Mouse (Mus musculus): Measurements from ENCODE around the gene Polr2f.
A peak's percentile ranks its signal among the peaks of the same experiment; 100 is the strongest.

Gene Polr2f

DNA sequence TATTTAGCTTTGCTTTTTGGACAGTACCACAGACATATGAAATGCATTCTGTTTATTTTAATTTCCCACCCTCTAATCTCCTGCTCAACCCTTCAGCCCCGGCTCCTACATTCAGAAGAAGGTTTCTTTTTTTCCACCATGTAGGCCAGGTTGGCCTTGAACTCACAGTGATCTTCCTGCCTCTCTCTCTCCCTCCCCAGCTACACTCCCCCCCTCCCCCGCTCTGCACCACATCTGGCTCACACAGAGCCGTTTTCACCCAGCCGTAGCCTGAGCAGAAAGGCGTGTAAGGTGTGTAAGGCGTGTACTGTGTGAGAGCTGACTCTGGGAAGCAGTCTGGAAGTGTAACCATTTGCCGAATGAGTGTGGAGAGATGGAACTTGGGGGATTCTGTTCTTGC lies 11.5 kb upstream of the Polr2f start:
- H3K27me3 ChIP-seq (ENCODE audit: control insufficient read depth, insufficient read depth, low read length, poor library complexity, severe bottlenecking) = no peaks in the 10 kb centered on the region
- peaks cover 19% of the 10 kb centered on the region for H3K36me3 ChIP-seq (ENCODE audit: control insufficient read depth, insufficient read depth, low read length, poor library complexity, severe bottlenecking)
- DNase-seq (ENCODE audit: low read depth, low spot score) = no peak

DNA sequence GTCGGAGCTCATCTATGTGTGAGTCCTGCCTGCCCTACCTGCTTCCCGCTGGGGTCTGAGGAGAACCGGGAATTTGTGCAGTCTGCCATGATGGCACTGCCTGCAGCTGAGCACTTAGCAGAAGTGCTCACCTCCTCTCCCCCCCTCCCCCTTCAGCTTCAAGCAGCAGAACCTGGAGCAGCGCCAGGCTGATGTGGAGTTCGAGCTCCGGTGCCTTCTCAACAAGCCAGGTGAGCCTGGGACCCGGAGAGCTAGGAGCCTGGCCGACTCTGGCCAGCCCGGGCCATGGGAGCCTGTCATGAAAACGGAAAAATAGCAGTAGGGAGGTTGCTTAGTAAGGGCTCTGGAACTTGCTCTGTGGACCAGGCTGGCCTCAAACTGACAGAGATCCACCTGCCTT lies 10.0 kb upstream of the Polr2f start:
- no peak for DNase-seq (ENCODE audit: low read depth, low spot score)
- no peaks in the 10 kb centered on the region for H3K27me3 ChIP-seq (ENCODE audit: control insufficient read depth, insufficient read depth, low read length, poor library complexity, severe bottlenecking)
- peaks cover 17% of the 10 kb centered on the region for H3K36me3 ChIP-seq (ENCODE audit: control insufficient read depth, insufficient read depth, low read length, poor library complexity, severe bottlenecking)

DNA sequence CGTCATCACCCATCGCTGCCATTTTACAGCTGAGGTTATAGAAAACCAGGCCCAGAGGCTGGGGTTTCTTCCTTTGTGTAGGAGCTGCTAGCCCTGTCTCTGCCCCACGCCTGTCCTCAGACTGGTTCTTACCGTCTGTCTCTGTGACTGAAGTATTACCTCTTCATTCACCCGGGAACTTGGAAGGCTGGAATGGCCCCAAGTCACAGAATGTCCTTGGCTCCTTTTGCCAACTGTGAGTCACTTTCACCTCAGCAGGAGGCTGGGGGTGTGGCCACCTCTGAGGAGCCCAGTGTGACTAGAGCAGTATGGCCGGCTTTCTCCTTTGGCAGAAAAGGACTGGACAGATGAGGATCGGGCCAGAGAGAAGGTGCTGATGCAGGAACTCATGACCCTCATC lies 9.4 kb upstream of the Polr2f start:
- peaks cover 17% of the 10 kb centered on the region for H3K36me3 ChIP-seq (ENCODE audit: control insufficient read depth, insufficient read depth, low read length, poor library complexity, severe bottlenecking)
- no peaks in the 10 kb centered on the region for H3K27me3 ChIP-seq (ENCODE audit: control insufficient read depth, insufficient read depth, low read length, poor library complexity, severe bottlenecking)
- DNase-seq (ENCODE audit: low read depth, low spot score) = no peak

DNA sequence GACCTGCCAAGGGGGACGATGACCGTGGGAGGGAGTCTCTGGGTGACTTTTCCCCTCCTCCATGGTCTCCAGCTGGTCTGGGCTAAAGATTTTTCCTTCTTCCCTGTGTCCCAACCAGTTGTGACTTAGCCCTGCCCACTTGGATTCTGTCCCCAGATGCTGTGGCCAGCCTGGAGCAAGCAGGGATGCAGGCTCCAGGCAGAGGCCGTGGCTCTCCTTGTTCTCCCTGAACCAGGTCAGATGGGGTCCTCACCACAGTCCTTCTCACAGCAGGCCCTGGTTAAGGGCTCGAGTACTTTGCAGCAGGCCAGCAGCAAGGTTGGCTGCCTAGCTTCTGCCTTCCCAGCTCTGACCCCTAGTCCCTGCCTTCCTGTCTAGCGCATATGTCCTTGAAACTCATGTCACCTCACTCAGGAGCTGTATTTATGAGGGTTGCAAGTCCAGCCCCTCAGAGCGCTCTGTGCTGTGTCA lies 7.6 kb upstream of the Polr2f start:
- DNase-seq (ENCODE audit: low read depth, low spot score) = no peak
- H3K27me3 ChIP-seq (ENCODE audit: control insufficient read depth, insufficient read depth, low read length, poor library complexity, severe bottlenecking) = no peaks in the 10 kb centered on the region
- peaks cover 14% of the 10 kb centered on the region; the same call in 1 of the 2 replicates for H3K36me3 ChIP-seq (ENCODE audit: control insufficient read depth, insufficient read depth, low read length, poor library complexity, severe bottlenecking)

DNA sequence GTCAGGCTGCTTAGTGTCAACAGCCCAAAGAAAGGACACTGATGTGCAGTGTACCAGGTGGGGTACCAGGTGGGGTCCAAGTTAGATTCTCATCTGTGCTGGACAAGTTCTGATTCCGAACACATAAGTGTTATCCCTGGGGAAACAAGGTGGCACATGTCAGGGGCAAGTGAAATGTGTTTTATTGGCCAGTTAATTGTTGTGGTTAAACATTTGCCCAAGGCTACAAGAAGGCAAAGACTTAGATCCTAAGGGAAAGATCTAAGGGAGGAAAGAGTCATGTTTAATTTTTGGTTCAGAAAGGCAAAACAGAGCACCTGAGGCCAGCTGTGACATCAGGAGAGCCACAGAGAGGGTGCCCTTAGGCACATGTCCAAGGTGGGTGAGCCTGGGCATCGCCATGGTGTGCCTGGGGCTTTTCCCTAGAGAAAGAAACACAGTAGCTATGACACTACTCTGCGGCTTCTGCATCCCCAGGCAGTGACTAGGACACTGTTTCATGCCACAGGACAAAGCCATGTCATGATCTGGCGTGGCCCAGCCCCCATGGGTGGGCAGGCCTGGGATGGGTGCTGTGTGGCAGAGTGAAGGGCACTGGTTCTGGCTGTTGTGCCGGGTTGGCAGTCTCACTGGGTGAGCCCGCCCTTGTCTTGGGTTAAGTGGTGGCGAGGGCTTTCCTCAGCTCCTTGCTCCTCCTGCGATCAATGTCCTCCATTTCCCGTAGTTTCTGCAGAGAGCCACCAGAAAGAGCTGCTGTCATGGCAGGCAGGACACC lies 6.1 kb upstream of the Polr2f start:
- no peak for DNase-seq (ENCODE audit: low read depth, low spot score)
- Histone ChIP-seq H3K27me3 (ENCODE audit: control insufficient read depth, insufficient read depth, low read length, poor library complexity, severe bottlenecking) (no peaks in the 10 kb centered on the region), H3K36me3 (ENCODE audit: control insufficient read depth, insufficient read depth, low read length, poor library complexity, severe bottlenecking) (peaks cover 11% of the 10 kb centered on the region; the same call in 1 of the 2 replicates)

DNA sequence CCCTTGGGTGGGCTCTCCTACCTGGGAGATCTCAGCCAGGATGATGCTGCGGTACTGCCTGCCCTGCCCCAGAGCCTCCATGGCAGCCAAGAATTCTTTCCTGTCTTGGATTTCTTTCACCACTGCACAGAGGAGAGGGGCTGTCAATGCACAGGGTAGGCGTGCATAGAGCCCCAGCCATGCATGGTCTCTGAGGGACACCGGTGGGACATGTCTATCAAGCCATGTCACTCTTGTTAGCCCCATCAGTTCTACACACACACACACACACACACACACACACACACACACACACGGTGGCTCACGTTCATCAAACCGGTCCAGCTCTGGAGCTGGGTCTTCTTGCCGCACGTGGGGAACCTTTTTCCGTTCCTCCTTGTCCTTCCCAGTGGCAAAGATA lies 5.5 kb upstream of the Polr2f start:
- no peak for DNase-seq (ENCODE audit: low read depth, low spot score)
- peaks cover 9% of the 10 kb centered on the region; the same call in 1 of the 2 replicates for H3K36me3 ChIP-seq (ENCODE audit: control insufficient read depth, insufficient read depth, low read length, poor library complexity, severe bottlenecking)
- no peaks in the 10 kb centered on the region for H3K27me3 ChIP-seq (ENCODE audit: control insufficient read depth, insufficient read depth, low read length, poor library complexity, severe bottlenecking)

DNA sequence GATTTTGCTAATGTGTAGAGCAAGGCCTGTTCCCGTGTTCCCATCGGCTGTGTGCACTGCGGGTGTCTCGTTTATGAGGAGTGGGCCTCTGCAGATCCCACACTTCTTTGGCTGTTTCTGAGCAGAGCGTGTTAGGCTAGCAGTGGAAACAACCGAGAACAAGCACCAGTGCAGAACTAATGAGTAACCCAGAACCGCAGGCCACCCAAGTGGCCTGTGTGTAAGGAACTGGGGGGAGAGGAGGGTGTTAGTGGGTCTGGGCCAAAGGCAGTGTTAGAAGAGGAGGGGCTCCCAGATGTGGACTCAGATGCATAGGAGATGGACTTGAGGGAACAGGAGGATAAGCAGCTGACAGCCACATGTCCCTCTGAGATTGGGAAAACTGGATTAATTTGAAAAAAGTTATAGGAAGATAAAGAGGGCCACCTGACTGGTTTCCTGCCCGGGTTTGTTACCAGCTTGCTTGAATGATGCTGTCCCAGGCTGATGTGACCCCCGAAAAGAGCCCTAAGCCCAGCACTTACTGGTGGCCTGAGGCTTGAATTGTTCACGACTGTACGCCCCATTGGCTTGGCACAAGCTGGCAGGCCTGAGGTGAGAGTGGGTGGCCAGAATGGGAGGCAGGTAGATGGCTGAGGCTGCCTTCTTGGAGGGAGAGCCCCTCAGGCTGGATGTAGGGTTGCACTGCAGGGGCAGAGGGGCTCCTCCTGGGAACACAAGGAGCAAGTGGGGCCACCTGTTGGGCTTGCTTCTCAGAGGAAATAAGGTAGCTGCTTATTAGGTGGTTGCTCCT lies 4.8 kb upstream of the Polr2f start:
- DNase-seq (ENCODE audit: low read depth, low spot score) = no peak
- Histone ChIP-seq H3K36me3 (ENCODE audit: control insufficient read depth, insufficient read depth, low read length, poor library complexity, severe bottlenecking) (peaks cover 9% of the 10 kb centered on the region; the same call in 1 of the 2 replicates), H3K27me3 (ENCODE audit: control insufficient read depth, insufficient read depth, low read length, poor library complexity, severe bottlenecking) (no peaks in the 10 kb centered on the region)

DNA sequence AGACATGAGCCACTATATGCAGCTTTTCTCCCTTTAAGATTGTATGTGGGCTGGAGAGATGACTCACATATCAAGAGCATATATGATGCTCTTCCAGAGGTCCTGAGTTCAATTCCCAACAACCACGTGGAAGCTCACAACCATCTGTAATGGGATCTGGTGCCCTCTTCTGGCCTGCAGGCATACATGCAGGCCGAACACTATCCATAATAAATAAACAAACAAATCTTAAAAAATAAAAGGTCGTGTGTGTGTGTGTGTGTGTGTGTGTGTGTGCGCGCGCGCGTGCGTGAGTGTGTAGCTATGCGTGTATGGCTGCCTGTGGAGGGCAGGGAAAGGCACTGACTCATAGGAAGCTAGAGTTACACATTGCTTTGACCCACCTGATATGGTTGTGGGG lies 1.2 kb upstream of the Polr2f start:
- H3K36me3 ChIP-seq (ENCODE audit: control insufficient read depth, insufficient read depth, low read length, poor library complexity, severe bottlenecking) = no peaks in the 10 kb centered on the region
- DNase-seq (ENCODE audit: low read depth, low spot score) = peak; percentile 42
- H3K27me3 ChIP-seq (ENCODE audit: control insufficient read depth, insufficient read depth, low read length, poor library complexity, severe bottlenecking) = no peaks in the 10 kb centered on the region

DNA sequence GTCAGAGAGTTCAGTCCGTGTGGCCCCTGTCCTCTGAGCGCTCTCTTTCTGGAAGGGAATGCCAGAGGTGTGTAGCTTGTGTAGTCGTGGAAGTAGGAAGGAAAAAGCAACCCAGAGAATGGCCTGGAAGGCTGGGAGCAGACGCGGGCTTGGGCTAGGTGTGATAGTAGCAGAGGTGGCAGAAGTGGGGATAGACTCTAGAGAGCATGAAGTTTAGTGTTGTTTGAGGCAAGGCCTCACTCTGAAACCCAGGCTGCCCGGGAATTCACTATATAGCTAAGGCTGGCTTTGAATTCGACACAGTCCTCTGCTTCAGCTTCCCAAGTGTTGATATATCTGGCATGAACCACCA lies 733 bp downstream of the Polr2f start:
- Histone ChIP-seq H3K36me3 (ENCODE audit: control insufficient read depth, insufficient read depth, low read length, poor library complexity, severe bottlenecking) (no peaks in the 10 kb centered on the region; the same call in 1 of the 2 replicates), H3K27me3 (ENCODE audit: control insufficient read depth, insufficient read depth, low read length, poor library complexity, severe bottlenecking) (no peaks in the 10 kb centered on the region)
- DNase-seq (ENCODE audit: low read depth, low spot score) = no peak

DNA sequence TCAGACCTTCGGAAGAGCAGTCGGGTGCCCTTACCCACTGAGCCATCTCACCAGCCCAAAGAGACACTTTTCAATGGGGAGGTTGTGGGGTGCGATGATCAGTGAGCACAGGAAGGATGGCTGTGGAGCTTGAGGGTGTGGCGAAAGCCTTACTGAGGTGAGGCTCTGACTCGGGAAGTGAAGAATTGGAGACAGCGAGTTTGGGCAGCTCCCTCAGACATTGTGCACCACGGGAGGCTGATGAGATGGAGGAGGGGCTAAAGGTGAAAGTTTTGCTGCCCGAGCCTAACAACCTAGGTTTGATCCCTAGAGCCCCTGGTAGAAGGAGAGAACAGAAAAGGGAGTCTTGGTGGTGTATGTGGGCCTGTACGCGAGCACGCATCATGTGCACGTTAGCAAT lies 2.5 kb downstream of the Polr2f start:
- H3K27me3 ChIP-seq (ENCODE audit: control insufficient read depth, insufficient read depth, low read length, poor library complexity, severe bottlenecking) = no peaks in the 10 kb centered on the region
- H3K36me3 ChIP-seq (ENCODE audit: control insufficient read depth, insufficient read depth, low read length, poor library complexity, severe bottlenecking) = no peaks in the 10 kb centered on the region; the same call in none of the 2 replicates
- no peak for DNase-seq (ENCODE audit: low read depth, low spot score)

DNA sequence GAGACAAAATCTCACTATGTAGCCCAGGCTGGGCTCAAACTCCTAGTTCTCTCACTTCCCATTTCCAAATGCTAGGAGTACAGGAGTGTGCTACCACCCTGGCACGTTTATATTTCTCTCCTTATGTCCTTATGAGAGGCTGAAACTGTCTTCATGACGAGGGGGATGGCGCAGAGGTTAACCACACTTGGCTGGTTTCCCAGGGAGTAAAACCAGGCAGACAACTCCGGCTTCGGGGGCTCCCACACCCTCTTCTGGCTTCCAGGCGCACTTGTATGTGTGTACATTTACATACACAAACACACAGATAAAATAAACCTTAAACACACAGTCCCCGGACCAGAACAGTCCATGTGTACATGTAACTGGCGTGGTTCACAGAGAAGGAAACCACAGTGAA lies 3.2 kb downstream of the Polr2f start:
- no peak for DNase-seq (ENCODE audit: low read depth, low spot score)
- H3K27me3 ChIP-seq (ENCODE audit: control insufficient read depth, insufficient read depth, low read length, poor library complexity, severe bottlenecking) = no peaks in the 10 kb centered on the region
- H3K36me3 ChIP-seq (ENCODE audit: control insufficient read depth, insufficient read depth, low read length, poor library complexity, severe bottlenecking) = no peaks in the 10 kb centered on the region; the same call in none of the 2 replicates

DNA sequence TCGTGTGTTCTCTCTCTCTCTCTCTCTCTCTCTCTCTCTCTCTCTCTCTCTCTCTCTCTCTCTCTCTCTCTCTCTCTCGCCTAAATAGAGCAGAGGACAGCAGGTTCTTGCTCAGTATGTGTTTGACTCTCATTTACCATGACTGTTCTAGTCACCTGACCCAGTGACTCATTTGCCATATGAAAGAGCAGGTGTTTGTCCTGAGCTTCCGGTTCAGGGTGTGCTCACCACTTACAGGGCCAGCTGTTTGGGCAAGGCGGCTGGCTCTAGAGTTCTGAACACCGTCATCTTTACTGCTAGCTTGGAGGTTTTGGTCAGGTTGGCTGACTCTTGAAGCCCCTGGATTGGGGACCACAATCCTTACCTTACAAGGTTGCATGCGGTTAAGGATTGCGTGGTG lies 4.7 kb downstream of the Polr2f start:
- Histone ChIP-seq H3K27me3 (ENCODE audit: control insufficient read depth, insufficient read depth, low read length, poor library complexity, severe bottlenecking) (no peaks in the 10 kb centered on the region), H3K36me3 (ENCODE audit: control insufficient read depth, insufficient read depth, low read length, poor library complexity, severe bottlenecking) (no peaks in the 10 kb centered on the region; the same call in none of the 2 replicates)
- no peak for DNase-seq (ENCODE audit: low read depth, low spot score)

DNA sequence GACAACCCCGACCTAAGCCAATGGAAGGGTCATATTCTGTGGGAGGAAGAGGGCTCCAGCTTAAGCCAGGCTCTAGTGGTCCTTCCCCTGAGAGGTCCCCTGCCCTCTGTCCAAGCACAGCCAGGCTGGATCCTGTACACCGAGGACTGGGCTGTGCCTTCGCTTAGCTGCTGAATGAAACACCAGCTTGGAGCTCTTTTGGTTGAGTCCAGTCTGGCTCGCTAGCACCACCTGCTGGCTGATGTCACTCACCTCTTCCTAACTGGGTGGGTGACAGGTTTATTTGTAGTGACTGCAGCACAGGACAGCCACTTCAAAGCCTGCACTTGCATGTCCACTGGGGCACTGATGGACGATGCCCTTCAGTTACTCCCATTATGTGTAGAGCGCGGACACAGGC lies 7.7 kb downstream of the Polr2f start:
- DNase-seq (ENCODE audit: low read depth, low spot score) = peak; percentile 84

DNA sequence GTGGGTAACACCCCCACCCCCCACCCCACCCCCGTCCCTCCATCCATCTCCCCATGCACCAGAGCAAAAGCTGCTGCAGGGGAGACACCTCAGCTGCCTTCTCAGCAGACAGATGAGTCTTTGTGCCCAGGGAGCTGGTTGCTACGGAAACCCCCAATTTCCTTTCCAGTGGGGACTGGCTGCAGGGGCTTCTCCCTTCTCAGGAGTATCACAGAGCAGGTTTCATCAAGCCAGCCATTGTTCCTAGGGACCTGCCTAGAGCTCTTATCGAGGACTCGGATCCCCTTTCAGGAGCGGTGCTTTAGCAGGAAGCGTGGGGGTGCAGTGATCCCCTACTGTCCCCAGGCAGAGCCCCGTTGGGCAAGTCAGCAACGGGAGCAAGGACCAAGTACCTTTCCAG lies 11.1 kb downstream of the Polr2f start:
- Histone ChIP-seq H3K36me3 (ENCODE audit: control insufficient read depth, insufficient read depth, low read length, poor library complexity, severe bottlenecking) (no peaks in the 10 kb centered on the region; the same call in none of the 2 replicates), H3K27me3 (ENCODE audit: control insufficient read depth, insufficient read depth, low read length, poor library complexity, severe bottlenecking) (no peaks in the 10 kb centered on the region)
- no peak for DNase-seq (ENCODE audit: low read depth, low spot score)

More for the DNA sequence above, 7.7 kb downstream of the Polr2f start:
- Histone ChIP-seq H3K27me3 (ENCODE audit: control insufficient read depth, insufficient read depth, low read length, poor library complexity, severe bottlenecking) (no peaks in the 10 kb centered on the region), H3K36me3 (ENCODE audit: control insufficient read depth, insufficient read depth, low read length, poor library complexity, severe bottlenecking) (no peaks in the 10 kb centered on the region; the same call in none of the 2 replicates)

DNA sequence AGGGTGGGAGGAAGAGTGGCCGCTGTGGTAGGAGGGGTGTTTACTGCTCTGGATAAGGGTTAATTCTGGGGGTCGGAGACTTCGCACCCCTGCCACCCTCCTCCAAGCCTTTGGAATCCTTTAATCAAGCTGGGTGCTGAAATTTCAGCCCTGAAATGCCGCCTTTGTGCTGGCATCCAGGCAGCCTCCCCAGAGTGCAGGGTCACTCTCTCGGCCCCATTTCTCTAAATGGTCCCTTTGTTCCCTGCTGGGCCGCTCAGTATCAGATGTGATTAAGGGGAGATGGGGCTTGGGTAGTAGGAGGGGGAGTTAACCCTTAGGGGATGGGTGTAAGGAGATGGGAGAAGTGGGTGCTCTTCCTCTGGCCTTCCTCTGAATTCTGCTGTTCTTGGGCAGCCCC lies 11.9 kb downstream of the Polr2f start:
- H3K27me3 ChIP-seq (ENCODE audit: control insufficient read depth, insufficient read depth, low read length, poor library complexity, severe bottlenecking) = no peaks in the 10 kb centered on the region
- DNase-seq (ENCODE audit: low read depth, low spot score) = no peak
- no peaks in the 10 kb centered on the region; the same call in 1 of the 2 replicates for H3K36me3 ChIP-seq (ENCODE audit: control insufficient read depth, insufficient read depth, low read length, poor library complexity, severe bottlenecking)
